Mouse (Mus musculus): ENCODE measurements at regions not wholly inside any gene's neighbourhood (a gene's known extent, or its start where the extent isn't known, plus 50 kb on each side); places are given as distances from the start of the nearest gene placed in this dataset.
A peak's percentile ranks its signal among the peaks of the same experiment; 100 is the strongest.

GRCm38 (mm10) chr15:20207199-20207598 lies 241.9 kb upstream of the Cdh12 start:
- no peak for DNase-seq (ENCODE audit: low spot score in 2 of 2)

GRCm38 (mm10) chr15:20222054-20222453 lies 227.0 kb upstream of the Cdh12 start:
- no peak for DNase-seq (ENCODE audit: low spot score in 2 of 2)

- peak in 1 of 2 experiments; percentile 18 for DNase-seq (ENCODE audit: low spot score in 2 of 2)
Observed at GRCm38 (mm10) chr15:20223271-20223981, 225.6 kb upstream of the Cdh12 start.

DNA sequence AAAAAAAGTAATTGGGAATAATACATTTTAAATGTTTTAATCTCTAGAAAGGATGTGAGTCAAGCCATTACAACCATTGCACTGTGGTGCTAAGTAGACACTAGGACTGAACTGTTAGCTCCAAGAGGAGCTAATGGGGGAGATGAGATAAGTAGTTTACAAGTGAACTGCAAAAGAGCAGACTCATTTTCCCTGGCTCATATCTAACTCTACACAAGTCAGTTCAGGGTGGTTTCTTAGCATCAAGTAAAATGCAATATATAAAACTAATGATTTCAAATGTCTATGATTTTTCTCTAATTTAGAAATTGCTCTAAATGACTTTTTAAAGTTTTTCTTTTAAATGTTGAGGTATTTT lies 225.1 kb upstream of the Cdh12 start:
- DNase-seq (ENCODE audit: low spot score in 2 of 2): no peak

DNA sequence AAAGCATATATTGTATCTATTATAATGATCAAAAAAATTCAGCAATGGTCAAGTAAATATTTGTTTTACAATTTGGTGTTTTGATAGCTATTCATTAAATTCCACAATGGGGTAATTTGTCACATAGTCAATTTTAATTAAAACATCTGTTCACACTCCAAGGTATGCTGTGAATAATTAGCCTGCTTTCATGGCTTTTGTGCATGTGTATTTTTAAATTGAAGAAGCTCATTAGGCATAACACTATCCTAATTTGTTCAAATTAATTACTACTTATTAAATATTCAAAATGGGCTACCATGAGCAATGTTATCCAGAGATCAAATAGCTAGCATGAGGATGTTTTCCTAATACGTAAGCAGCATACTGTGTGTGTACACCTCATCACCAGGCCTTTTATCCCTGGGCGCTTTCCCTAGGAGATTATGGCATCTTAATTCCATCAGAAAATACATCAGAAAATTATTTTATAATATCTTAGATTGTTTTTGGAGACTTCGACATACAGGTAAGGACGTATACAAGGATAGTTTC lies 183.6 kb upstream of the Cdh12 start:
- no peak for DNase-seq (ENCODE audit: low spot score in 2 of 2)

DNA sequence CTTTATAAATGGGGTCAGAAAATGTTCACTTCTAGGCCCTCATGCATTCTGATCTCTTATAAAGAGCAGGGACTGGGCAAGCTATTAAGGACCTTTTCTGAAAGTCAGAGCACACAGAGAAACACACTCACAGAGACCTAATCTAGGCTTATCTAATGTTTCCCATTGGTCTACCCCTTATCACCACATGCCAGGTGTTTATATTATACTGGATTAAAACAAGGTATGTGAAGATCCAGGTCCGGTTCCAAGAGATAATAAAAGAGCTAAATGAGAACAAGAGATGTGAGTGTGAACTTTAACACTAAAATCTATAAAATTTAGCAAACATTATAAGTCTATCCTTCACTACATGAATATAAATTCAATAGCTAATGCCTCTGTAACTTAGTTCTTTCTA lies 135.1 kb upstream of the Cdh12 start:
- DNase-seq (ENCODE audit: low spot score in 2 of 2): no peak

GRCm38 (mm10) chr15:20323579-20323978 lies 125.5 kb upstream of the Cdh12 start:
- no peak for DNase-seq (ENCODE audit: low spot score in 2 of 2)

Measured in right cerebral cortex, postnatal 36 days (tissue).